Mouse (Mus musculus): ENCODE results near the gene Lrrc45. TPM values are rescaled to one million over a fixed set of nuclear protein-coding genes. Genes with fewer than 3 reads are reported as not detected.

Lrrc45 gene
- polyA plus RNA-seq, 1 experiment from 2014 or later: 30.9 TPM

GRCm38 (mm10) chr11:120709551-120709950 lies 4.2 kb upstream of the Lrrc45 start:
- H3K9ac ChIP-seq (ENCODE audit: low read length): no peak overlapping the region
- no peak for ATAC-seq (ENCODE audit: low FRiP score)

DNA sequence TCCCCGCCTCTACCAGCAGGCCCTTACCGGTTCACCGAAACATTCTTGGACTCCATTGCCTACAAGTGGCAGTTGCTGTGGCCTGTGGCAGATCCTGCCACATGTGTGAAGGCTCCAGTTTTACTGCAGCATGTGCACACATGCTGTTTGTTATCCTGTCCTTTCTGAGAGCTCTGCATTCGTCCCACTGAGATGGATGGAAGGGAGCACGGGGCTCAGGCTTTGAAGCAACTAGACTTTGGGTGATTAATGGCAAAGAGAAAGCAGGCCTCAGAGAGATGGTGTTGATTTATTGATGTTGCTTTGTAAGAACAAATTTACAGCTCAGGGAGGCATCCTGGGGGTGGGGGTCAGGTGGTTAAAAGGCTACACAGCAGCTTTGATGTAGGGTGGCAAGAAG lies 3.1 kb upstream of the Lrrc45 start:
- H3K36me3 ChIP-seq (ENCODE audit: control insufficient read depth, insufficient read depth, low read length): peaks cover 2% of the 10 kb centered on the region

More at GRCm38 (mm10) chr11:120709551-120709950, 4.2 kb upstream of the Lrrc45 start:
- Histone ChIP-seq H3K4me1 (ENCODE audit: control insufficient read depth, insufficient read depth, low read length) (peaks cover 42% of the 10 kb centered on the region), H3K36me3 (ENCODE audit: control insufficient read depth, insufficient read depth, low read length) (no peaks in the 10 kb centered on the region; the same call in 1 of the 2 replicates), H3K4me3 (ENCODE audit: low read depth, low read length) (no peak overlapping the region), H3K27ac (ENCODE audit: low read depth, low read length) (no peak overlapping the region), H3K4me2 (no peak overlapping the region), H3K27me3 (ENCODE audit: control insufficient read depth, insufficient read depth, low read length) (no peaks in the 10 kb centered on the region), H3K9me3 (ENCODE audit: control insufficient read depth, low read length) (no peaks in the 10 kb centered on the region)
- no peak for DNase-seq (ENCODE audit: low spot score, missing footprints)
- WGBS: 76% methylated on average over 2 of the region's 2 CpGs

GRCm38 (mm10) chr11:120711980-120712604 lies 1.6 kb upstream of the Lrrc45 start:
- Histone ChIP-seq H3K36me3 (ENCODE audit: control insufficient read depth, insufficient read depth, low read length) (peaks cover 7% of the 10 kb centered on the region), H3K4me2 (no peak overlapping the region)

More for the DNA sequence above, 3.1 kb upstream of the Lrrc45 start:
- ATAC-seq (ENCODE audit: low FRiP score) (no peak), DNase-seq (ENCODE audit: low spot score, missing footprints) (no peak)
- Histone ChIP-seq H3K4me3 (ENCODE audit: low read depth, low read length) (no peak overlapping the region), H3K4me2 (no peak overlapping the region), H3K27me3 (ENCODE audit: control insufficient read depth, insufficient read depth, low read length) (no peaks in the 10 kb centered on the region), H3K9ac (ENCODE audit: low read length) (no peak overlapping the region), H3K27ac (ENCODE audit: low read depth, low read length) (no peak overlapping the region), H3K9me3 (ENCODE audit: control insufficient read depth, low read length) (no peaks in the 10 kb centered on the region), H3K4me1 (ENCODE audit: control insufficient read depth, insufficient read depth, low read length) (peaks cover 38% of the 10 kb centered on the region)
- WGBS: 88% methylated on average over 5 of the region's 5 CpGs

DNA sequence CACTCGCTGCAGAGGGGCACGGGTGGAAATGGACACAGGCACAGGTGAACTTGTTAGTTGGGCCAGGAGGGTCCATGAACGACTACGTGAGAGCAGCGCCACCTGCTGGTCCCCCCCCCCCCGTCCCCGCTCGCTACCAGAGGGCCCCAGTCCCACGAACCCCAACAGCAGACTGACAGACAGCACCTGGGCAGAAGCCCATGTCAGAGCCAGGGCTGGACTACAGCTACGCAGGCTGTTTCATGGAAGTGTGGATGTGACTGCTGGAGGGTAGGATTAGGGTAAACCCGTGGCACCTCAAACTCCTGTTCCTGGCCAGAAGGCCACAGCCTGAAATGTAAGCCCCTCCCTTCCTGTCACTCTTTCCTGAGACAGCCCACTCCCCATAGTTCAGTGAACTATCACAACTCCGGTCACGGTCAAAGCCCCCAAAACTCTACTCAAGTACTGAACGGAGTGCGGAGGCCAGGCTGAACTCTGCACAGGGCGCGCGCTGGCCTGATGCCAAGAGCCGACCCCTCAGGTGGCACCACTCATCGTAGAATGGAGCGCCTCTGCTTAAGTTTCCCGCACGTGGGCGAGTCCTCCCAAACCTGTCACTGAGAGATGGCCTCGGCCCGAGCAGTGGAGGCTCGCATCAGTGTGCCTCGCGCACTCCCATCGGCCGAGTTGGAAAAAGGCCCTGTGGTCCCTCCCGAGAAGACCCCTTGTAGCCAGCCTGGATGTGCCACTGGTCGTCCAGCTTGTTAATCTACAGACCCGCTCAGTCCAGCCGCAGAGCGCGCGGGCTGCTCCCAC lies 755 bp upstream of the Lrrc45 start:
- H3K27ac ChIP-seq (ENCODE audit: low read depth, low read length): no peak overlapping the region
- H3K9ac ChIP-seq (ENCODE audit: low read length): peak overlapping the region; percentile 65
- H3K4me2 ChIP-seq: peak overlapping the region; percentile 99
- ATAC-seq (ENCODE audit: low FRiP score) (peak; percentile 56), DNase-seq (ENCODE audit: low spot score, missing footprints) (peak; percentile 97)
- no peaks in the 10 kb centered on the region for H3K9me3 ChIP-seq (ENCODE audit: control insufficient read depth, low read length)
- H3K4me1 ChIP-seq (ENCODE audit: control insufficient read depth, insufficient read depth, low read length): peaks cover 21% of the 10 kb centered on the region
- no peaks in the 10 kb centered on the region for H3K27me3 ChIP-seq (ENCODE audit: control insufficient read depth, insufficient read depth, low read length)
- H3K4me3 ChIP-seq (ENCODE audit: low read depth, low read length): peak overlapping the region; percentile 62
- peaks cover 7% of the 10 kb centered on the region for H3K36me3 ChIP-seq (ENCODE audit: control insufficient read depth, insufficient read depth, low read length)
- WGBS: under 1% methylated on average over 38 of the region's 38 CpGs

More at GRCm38 (mm10) chr11:120711980-120712604, 1.6 kb upstream of the Lrrc45 start:
- no peak overlapping the region for H3K4me3 ChIP-seq (ENCODE audit: low read depth, low read length)
- 54% methylated on average over 8 of the region's 8 CpGs for WGBS
- no peaks in the 10 kb centered on the region for H3K27me3 ChIP-seq (ENCODE audit: control insufficient read depth, insufficient read depth, low read length)
- H3K9me3 ChIP-seq (ENCODE audit: control insufficient read depth, low read length): no peaks in the 10 kb centered on the region
- no peak overlapping the region for H3K9ac ChIP-seq (ENCODE audit: low read length)
- no peak for DNase-seq (ENCODE audit: low spot score, missing footprints)
- H3K4me1 ChIP-seq (ENCODE audit: control insufficient read depth, insufficient read depth, low read length): peaks cover 28% of the 10 kb centered on the region
- ATAC-seq (ENCODE audit: low FRiP score): no peak
- no peak overlapping the region for H3K27ac ChIP-seq (ENCODE audit: low read depth, low read length)

DNA sequence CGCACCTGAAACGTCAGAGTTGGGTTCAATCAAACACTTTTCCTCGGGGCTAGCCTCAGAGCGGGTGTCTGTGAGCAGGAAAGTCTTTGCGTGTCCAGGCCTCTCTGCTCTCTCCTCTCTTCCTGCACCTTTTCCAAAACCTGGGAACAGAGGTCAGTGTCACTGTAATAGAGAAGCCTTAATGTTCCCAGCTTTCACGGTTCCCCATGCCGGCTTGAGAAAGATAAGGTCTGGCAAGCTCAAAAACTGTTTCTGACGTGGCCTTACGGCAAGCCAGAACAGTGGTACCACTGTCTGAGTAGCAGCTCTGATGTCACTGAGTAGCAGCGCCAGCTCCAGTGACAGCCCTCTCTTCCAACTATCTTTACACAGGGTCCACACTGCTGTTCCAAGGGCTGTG lies 821 bp downstream of the Lrrc45 start:
- no peaks in the 10 kb centered on the region for H3K9me3 ChIP-seq (ENCODE audit: control insufficient read depth, low read length)
- H3K4me3 ChIP-seq (ENCODE audit: low read depth, low read length): peak overlapping the region; percentile 62
- H3K9ac ChIP-seq (ENCODE audit: low read length): peak overlapping the region; percentile 78
- peaks cover 16% of the 10 kb centered on the region for H3K36me3 ChIP-seq (ENCODE audit: control insufficient read depth, insufficient read depth, low read length)
- no peak overlapping the region for H3K27ac ChIP-seq (ENCODE audit: low read depth, low read length)
- WGBS: 63% methylated on average over 10 of the region's 10 CpGs
- peak overlapping the region; percentile 99 for H3K4me2 ChIP-seq
- DNase-seq (ENCODE audit: low spot score, missing footprints) (no peak), ATAC-seq (ENCODE audit: low FRiP score) (no peak)
- no peaks in the 10 kb centered on the region for H3K27me3 ChIP-seq (ENCODE audit: control insufficient read depth, insufficient read depth, low read length)
- H3K4me1 ChIP-seq (ENCODE audit: control insufficient read depth, insufficient read depth, low read length): peaks cover 21% of the 10 kb centered on the region

DNA sequence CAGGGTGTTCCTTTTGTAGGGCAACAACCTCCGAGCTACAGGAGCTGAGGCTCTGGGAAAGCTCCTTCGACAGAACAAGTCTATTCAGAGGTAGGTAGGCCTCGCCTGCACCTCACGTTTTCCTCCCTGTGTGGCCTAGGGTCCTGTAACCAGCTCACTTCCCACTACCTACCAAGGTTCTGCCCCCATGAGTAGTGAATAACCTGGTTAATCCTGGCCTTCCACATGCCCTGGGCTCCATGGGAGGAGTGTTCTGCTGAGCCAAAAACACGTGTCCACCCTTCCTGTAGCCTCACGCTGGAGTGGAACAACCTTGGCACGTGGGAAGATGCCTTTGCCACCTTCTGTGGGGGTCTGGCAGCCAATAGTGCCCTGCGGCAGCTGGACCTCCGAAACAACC lies 1.4 kb downstream of the Lrrc45 start:
- DNase-seq (ENCODE audit: low spot score, missing footprints): no peak
- Histone ChIP-seq H3K27me3 (ENCODE audit: control insufficient read depth, insufficient read depth, low read length) (no peaks in the 10 kb centered on the region), H3K4me1 (ENCODE audit: control insufficient read depth, insufficient read depth, low read length) (peaks cover 21% of the 10 kb centered on the region), H3K27ac (ENCODE audit: low read depth, low read length) (no peak overlapping the region), H3K4me3 (ENCODE audit: low read depth, low read length) (no peak overlapping the region), H3K9ac (ENCODE audit: low read length) (no peak overlapping the region), H3K9me3 (ENCODE audit: control insufficient read depth, low read length) (no peaks in the 10 kb centered on the region), H3K4me2 (no peak overlapping the region), H3K36me3 (ENCODE audit: control insufficient read depth, insufficient read depth, low read length) (peaks cover 17% of the 10 kb centered on the region)
- no peak for ATAC-seq (ENCODE audit: low FRiP score)
- WGBS: 94% methylated on average over 9 of the region's 9 CpGs

DNA sequence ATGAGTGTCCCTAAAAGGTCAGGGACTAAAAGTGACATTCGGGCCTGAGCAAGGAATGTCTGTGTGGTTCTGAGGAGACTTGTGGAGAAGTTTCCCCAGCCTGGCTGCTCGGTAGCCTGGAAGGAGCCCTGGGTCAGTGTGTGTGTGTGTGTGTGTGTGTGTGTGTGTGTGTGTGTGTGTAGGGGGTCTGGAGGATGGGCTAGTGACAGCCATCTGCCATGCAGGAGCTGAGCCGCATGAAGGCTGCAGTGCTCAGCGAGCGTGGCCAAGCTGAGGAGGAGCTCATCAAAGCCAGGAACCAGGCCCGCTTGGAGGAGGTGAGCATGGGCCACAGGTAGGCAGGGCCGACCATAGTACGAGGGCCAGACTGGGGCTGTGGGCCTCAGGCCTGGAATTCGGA lies 5.5 kb downstream of the Lrrc45 start:
- Histone ChIP-seq H3K27me3 (ENCODE audit: control insufficient read depth, insufficient read depth, low read length) (peaks cover 16% of the 10 kb centered on the region; the same call in 1 of the 2 replicates), H3K9me3 (ENCODE audit: control insufficient read depth, low read length) (no peaks in the 10 kb centered on the region), H3K4me3 (ENCODE audit: low read depth, low read length) (no peak overlapping the region), H3K9ac (ENCODE audit: low read length) (no peak overlapping the region), H3K4me1 (ENCODE audit: control insufficient read depth, insufficient read depth, low read length) (peaks cover 20% of the 10 kb centered on the region), H3K27ac (ENCODE audit: low read depth, low read length) (no peak overlapping the region), H3K36me3 (ENCODE audit: control insufficient read depth, insufficient read depth, low read length) (peaks cover 17% of the 10 kb centered on the region), H3K4me2 (no peak overlapping the region)
- ATAC-seq (ENCODE audit: low FRiP score) (no peak), DNase-seq (ENCODE audit: low spot score, missing footprints) (no peak)
- WGBS: 92% methylated on average over 9 of the region's 9 CpGs

GRCm38 (mm10) chr11:120719841-120720376 lies 6.2 kb downstream of the Lrrc45 start:
- Histone ChIP-seq H3K9me3 (ENCODE audit: control insufficient read depth, low read length) (no peaks in the 10 kb centered on the region), H3K27me3 (ENCODE audit: control insufficient read depth, insufficient read depth, low read length) (peaks cover 16% of the 10 kb centered on the region; the same call in 1 of the 2 replicates), H3K36me3 (ENCODE audit: control insufficient read depth, insufficient read depth, low read length) (peaks cover 17% of the 10 kb centered on the region), H3K9ac (ENCODE audit: low read length) (no peak overlapping the region), H3K27ac (ENCODE audit: low read depth, low read length) (no peak overlapping the region), H3K4me3 (ENCODE audit: low read depth, low read length) (no peak overlapping the region), H3K4me2 (no peak overlapping the region), H3K4me1 (ENCODE audit: control insufficient read depth, insufficient read depth, low read length) (peaks cover 13% of the 10 kb centered on the region)
- WGBS: 89% methylated on average over 13 of the region's 13 CpGs
- ATAC-seq (ENCODE audit: low FRiP score): no peak
- DNase-seq (ENCODE audit: low spot score, missing footprints): no peak

DNA sequence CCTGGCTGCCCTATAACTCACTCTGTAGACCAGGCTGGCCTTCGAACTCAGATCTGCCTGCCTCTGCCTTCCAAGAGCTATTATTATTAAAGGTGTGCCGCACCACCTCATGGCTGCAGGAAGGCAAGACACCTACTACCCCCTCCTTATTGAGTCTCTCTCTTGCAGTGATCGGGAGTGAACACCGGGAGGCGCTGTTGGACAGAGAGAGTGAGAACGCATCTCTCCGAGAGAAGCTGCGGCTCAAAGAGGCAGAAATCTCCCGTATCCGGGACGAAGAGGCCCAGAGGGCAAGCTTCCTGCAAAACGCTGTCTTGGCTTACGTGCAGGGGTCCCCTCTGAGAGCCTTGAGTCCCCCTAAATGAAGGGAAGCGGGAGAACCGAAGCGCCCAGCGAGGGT lies 6.7 kb downstream of the Lrrc45 start:
- peak; percentile 99 for DNase-seq (ENCODE audit: low spot score, missing footprints)
- peak overlapping the region; percentile 57; the same call in 1 of the 2 replicates for H3K4me3 ChIP-seq (ENCODE audit: low read depth, low read length)
- peak overlapping the region; percentile 77 for H3K9ac ChIP-seq (ENCODE audit: low read length)
- no peak overlapping the region for H3K27ac ChIP-seq (ENCODE audit: low read depth, low read length)
- 11% methylated on average over 17 of the region's 17 CpGs for WGBS
- peaks cover 16% of the 10 kb centered on the region; the same call in 1 of the 2 replicates for H3K27me3 ChIP-seq (ENCODE audit: control insufficient read depth, insufficient read depth, low read length)
- peaks cover 17% of the 10 kb centered on the region for H3K36me3 ChIP-seq (ENCODE audit: control insufficient read depth, insufficient read depth, low read length)
- peaks cover 12% of the 10 kb centered on the region for H3K4me1 ChIP-seq (ENCODE audit: control insufficient read depth, insufficient read depth, low read length)
- peak overlapping the region; percentile 97 for H3K4me2 ChIP-seq
- H3K9me3 ChIP-seq (ENCODE audit: control insufficient read depth, low read length): no peaks in the 10 kb centered on the region
- ATAC-seq (ENCODE audit: low FRiP score): peak; percentile 28
